Mouse (Mus musculus): ENCODE measurements around the gene Fam71e2. TPM values are rescaled to one million over a fixed set of nuclear protein-coding genes. Genes with fewer than 3 reads are reported as not detected.

Gene Fam71e2
- polyA plus RNA-seq, 1 experiment from 2014 or later = not detected

DNA sequence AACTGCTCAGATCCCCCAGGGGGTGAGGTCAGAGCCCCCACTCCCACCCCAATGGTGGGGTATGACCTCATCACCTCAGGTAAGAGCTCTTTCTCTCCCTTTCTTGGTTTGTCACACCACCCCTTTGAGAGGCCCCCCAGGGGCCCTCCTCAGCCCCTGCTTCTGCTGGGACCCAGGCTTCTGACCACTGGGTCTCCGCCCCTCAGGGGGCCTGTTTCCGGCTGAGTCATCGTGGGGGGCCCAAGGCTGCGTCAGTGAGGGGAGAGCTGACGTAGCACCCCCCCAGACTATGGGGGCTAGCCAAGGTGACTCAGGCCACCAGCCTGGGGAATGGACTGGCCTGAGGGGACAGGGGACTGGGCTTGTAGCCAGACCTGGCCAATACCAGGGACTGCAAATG lies 8.8 kb upstream of the Fam71e2 start:
- peak; percentile 15 for DNase-seq (ENCODE audit: low spot score)

DNA sequence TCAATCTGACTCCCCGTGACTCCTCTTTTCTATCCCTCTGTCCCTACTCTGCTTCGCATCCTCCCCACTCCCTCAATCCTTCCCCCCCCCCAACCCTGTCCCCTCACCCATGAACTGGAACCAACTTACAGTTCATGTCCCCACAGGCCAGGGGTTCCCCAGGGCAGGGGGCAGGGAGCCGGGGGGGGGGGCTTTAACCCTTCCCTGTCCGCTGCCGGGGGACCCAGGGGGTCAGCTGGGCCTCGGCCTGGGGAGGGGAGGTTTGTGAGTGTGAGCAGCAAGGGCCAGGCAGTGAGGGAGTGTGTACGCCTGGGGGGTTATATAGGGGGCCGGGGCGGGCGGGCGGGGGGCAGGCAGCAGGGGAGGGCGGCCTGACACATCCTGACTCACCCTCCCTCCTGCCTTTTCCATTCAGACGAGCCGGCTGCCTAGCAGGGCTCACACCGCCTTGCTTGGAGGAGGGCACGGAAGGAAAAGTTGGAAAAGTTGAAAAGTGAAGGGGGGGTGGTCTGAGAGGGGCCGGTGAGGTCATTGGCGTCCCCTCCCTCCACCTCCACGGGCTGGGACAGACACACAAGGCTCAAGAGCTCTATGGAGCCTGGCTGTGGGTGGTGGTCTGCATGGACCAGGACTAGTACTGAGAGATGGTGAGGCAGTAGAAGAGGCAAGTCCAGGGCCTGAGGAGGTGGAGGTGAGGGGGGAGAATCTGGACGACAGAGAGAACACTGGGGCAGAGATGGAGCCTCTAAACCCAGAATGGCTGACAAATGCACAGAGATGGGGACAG lies 6.9 kb upstream of the Fam71e2 start:
- no peak for DNase-seq (ENCODE audit: low spot score)

DNA sequence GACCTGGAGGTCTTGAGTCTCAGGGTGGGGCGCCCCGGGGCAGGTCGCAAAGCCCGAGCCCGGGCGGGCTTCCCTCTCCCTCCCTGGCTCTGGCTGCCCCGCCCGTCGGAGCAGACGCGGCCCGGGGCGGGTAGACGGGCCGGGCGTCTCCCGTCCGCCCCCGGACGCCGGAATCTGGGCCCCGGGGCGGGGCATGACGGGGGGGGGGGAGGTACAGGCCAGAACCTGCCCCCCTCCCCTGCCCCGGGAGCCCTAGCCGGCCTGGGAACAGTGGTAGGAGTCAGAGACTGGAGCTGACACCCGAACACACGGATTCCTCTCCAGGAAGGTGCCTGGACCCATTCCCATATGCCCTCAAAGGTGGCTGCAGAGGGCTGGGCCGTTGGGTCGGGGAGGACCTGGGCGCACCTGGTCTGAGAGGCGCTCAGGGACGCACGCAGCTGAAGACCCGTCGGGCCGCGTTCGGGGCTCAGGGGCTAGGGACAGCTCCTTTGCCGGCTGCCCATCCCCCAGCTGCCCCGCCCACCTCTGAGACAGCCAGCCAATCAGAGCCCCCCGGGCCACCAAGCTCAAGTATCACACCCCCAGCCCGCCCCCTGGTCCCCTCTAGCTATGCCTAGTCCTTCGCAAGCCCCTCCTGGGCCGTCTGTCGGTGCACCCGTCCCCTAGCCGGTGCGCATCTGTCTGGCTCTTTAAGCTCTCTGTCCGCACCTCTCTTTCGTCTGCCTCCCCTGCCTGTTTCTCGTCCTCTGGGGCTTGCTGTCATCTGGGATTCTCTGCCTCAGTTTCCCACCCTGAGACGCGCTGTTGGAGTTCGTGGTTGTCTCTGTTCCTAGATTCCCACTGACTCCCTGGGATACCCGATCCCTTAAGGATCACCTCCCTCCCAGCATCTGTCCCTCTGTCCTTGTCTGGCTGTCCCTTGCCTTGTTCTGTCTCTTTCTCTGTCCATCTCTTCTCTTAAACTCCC lies 6.0 kb upstream of the Fam71e2 start:
- peak; percentile 17 for DNase-seq (ENCODE audit: low spot score)

DNA sequence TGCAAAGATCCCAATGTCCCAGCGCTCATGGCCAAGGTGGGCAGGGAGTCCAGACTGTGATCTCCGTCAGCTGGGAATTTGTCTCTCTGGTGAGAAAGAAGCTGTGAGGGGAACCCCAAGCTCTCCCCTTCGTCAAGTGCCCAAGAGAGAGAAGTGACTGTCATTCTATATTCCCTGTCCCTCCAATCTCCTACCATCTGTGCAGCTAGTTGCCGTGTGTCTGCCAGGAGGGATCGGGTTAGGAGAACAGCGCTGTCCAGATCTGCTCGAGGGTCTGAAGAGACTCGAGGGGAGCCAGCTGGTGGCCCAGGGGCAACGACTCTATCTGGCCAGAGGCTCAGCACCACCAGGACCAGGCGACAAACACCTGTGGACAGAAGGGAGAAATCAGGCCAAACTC lies 5.0 kb upstream of the Fam71e2 start:
- no peak for DNase-seq (ENCODE audit: low spot score)

DNA sequence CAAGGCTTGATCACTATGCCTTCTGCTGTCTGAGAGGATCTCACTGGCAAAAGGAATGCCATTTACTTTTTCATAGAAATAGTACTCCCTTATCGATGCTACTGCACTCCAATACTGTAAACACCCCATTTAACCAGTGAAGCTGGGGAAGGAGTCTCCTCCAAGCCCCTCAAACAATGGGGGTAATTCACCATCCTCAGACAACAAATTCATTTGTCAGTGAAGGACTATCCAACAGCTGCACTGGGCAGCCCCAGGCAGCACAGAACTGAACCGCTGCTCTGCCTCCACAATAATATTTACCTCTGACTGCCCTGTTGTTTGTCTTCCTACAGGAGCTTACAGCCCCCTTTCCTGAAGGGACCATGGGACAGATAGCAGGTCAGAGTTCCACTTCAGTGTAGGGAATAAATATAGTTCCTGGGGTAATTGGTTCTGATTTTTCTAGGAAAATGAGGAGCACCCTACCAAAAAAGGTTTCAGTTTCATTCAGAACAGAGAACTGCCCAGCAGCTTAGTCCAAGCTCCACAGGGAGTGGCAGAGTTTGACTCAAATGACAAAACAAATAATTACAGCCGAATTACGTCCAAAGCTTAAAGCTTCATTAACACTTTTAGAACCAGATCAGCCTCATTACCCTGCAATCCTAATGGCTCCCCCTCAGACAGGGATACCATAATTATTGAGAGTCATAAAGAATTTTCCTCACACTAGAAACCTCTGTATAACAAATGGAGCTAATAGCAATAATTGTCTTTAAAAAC lies 6.0 kb downstream of the Fam71e2 start:
- no peak for DNase-seq (ENCODE audit: low spot score)

DNA sequence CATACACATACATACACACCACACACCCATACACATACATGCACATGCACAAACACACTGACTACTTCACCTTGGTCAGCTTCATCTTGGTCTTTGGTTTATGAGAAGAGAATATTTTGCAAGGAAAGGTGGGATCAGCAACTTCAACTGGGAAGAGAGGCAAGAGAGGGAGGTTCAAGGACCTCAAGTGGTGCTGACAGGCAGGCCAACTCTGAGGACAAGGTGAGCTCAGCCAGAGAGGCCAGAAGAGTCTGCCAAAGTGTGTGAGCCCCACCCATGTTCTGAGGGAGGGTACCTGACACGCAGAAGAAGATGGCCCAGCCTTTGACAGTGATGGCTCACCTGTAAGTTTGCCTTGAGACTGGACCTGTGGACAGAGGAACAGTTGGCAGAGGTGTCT lies 11.4 kb downstream of the Fam71e2 start:
- DNase-seq (ENCODE audit: low spot score) = no peak

DNA sequence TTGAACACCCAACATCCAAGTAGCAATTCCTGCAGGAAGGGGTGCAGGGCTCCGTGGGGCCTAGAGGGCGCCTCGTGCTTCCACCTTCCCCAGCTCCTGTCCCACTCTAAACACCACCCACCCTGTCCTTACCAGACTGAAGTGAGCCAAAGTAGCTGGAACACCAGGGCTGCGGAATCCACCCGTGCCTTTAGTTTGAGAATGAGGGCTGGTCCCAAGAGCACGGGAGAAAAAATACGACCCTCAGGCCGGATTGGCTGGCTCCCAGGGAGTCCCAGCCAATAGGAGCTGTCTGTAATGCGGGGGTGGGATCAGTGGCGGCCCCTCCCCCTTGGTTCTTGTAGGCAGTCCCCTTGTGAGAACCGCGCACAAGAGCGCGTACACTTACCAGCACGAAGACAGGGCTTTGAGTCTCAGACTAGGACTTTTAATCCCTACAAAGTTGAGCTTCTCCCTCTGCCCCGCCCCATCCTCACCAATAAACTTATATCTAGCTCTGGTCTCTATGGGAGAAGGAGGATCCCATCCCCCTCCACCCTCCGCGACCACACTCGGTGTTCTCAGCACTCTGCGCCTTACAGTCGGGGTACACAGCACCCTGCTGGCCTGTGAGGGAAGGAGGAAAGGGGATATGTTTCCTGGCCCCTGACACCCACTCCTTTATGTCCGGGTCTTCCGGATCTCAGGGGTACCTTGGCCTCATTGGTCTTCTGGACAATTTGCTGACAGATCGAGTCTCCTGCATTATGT lies 18.1 kb downstream of the Fam71e2 start, which contains the start of gene Cox6b2:
TSS of gene Cox6b2 (minus strand) at position 274 of the 750 bp plus-strand sequence.
- peak; percentile 92 for DNase-seq (ENCODE audit: low spot score)

DNA sequence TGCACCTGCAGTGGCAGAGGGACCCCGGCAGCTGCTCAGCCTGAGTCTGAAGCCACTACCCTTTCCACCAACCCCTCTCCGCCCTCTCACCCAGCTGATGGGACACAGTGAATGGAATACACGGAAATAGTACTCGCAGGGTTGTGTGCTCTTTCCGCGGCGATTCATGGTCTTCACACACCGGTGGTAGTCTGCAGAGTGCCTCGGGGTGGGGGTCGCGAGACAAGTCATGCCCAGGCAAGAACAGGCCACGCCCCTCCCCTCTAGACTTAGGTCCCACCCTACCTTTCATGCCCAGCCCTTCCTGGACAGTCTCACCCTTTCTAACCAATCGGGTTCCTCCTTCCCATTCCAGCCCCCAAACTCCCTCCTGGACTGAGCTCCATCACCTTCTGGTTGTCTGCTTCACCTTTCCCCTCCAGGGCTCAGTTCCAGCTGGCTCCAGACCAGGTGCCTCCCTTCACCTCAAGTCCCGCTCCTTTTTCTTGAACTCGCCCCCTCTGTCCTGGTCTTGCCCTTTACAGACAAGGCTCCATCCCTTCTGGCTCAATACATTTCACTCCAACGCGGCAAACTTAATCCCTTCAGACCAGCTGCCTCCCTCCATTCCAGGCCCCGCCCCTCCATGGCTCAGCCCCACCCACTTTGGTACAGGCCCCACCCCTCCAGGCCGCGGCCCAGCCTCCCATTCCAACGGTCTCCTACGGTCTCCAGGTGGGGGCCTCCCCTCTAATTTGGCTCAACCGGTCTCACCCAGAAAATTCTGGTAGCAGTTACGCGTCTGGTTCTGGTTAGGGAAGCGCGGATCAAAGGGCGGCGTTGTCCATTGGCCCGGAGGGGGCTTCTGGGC lies 18.9 kb downstream of the Fam71e2 start:
- peak; percentile 30 for DNase-seq (ENCODE audit: low spot score)

DNA sequence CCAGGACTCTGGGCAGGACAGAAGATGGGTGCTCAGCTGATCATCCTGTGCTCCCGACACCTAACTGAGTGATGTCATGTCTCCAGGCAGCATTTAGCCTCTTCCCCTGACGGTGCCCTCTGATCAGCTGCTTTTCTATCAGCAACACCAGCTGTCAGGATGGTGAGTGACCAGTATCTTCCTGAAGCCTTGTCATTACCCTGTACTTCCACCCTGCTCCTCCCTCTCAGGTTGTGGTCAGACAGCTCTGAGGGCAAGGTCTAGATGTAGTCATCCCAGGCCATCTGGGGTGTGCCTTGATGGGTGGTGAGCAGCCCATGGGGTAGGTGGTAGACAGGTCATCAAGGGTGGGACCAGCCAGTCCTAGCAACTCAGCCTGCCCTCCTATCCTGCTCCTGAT lies 21.9 kb downstream of the Fam71e2 start:
- no peak for DNase-seq (ENCODE audit: low spot score)

DNA sequence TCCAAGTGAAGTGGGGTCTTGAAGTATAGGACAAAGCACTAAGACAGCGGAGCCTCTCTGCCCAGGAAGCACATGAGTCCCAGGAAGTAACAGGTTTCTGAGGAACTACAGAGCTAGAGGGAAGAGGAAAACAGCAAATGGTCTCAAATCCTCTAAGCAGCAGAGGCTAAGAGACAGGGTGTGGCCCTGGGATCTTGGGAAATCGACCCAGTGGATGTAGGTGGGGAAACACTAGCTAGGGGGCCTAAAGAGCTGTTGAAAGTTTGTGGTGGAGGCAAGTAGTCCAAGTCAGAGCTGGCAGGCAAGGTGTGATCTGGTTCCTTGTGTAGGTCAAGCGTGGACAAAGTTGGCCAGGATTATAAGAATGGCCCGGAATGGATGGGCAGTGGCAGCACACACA lies 22.8 kb downstream of the Fam71e2 start:
- DNase-seq (ENCODE audit: low spot score) = no peak

DNA sequence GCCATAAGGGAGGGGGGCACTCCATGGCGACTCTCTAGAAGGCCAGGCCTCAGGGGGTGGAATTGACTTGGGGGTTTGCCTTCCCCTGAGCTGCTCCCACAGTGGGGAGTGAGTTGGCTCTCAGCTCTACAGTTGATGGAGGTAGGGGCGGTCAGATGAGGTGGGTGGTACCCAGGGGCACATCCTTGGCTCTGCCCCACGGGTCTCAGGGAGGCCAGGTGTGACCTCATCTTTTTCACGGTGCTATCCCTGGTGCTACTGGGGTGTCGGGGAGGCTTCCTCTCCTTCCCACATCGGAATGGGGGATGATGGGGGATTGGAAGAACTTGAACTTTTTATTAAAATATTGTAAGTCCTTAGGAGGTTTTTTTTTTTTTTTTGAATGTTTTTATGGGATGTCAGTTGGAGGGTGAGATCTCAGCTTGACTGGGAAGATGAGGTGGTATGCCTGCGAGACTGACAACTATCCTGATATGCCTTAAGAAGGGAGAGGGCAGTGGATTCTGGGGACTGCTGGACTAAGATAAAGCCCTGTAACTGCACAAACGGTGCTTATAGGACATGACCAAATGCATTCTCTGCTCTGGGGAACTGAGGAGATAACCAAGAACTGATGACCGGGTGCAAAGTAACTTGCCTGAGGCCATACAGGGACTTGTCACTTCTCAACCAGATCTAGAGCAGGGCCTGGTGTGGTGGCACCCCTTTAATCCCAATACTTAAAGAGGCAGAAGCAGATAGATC lies 23.8 kb downstream of the Fam71e2 start:
- DNase-seq (ENCODE audit: low spot score) = no peak

DNA sequence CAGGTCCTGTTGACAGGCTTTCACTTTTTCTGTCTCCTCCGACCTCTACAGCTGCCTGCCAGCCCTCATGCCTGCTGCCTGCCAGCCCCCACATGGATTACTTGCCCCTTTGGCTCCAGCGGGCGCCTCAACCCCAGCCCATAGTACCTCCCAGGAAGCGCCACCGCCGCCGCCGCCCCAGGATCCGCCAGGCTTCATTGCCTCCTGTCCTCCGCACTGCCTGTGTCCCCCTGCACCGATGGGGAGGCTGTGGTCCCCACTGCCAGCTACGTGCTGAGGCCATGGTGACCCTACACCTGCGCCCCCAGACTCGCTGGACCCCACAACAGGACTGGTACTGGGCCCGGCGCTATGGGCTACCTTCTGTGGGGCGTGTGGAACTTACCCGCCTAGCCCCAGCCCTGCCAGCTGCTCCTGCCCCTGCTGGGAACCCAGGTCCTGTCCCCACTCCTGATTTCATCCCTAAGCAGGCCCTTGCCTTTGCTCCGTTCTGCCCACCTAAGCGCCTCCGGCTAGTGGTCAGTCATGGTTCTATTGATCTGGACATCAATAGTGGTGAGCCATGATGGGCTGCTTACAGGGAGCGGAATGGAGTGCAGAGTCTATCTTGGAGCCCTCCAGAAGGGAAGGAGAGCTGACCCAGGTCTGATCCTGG lies 24.6 kb downstream of the Fam71e2 start:
- DNase-seq (ENCODE audit: low spot score) = no peak

DNA sequence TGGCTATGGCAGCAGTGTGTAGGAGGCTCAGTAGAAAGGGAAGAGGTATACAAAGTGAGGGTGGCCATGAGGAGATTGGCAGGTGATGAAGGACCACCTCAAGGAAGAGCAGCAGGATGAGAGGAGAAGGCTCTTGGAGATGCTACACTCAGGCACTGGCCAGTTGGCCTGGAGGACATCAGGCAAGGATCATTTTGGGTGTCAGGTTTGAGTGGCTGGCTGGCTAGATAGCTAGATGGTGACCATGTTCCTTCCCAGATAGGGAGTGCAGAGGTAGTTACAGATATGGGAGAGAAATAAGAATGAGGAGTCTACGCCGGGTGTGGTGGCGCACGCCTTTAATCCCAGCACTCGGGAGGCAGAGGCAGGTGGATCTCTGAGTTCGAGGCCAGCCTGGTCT lies 26.2 kb downstream of the Fam71e2 start:
- no peak for DNase-seq (ENCODE audit: low spot score)

DNA sequence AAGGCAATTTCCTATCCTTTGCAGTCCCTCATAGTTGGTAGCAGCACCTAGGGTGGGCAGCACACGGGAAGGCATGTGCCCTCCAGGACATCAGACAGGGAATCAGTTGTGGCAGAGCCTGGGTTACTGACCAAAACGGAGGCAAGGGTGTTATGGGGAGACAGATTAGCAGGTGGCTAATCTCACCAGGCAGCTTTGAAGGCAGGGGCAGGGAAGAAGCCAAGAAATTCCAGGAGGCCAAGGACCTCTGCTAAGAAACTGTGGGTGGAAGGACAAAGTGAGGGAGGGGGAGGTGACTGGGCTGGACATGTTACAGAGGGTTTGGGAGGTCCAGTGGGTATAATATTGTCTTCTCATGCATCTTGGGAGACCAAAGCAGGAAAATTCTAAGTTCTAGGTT lies 27.7 kb downstream of the Fam71e2 start:
- DNase-seq (ENCODE audit: low spot score) = no peak

DNA sequence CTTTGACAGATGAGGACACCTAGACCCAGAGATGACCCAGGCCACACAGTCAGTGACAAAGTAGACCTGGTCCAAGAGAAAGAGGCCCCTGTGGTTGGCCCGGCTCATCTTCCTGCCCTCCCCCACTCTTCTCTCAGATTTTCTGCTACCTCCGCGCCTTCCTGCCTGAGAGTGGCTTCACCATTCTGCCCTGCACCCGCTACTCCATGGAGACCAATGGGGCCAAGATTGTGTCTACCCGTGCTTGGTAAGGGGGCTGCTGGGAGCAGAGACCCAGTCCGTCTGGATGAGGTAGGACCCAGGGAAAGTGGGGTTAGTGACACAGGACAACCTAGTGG lies 28.7 kb downstream of the Fam71e2 start:
- DNase-seq (ENCODE audit: low spot score) = no peak

DNA sequence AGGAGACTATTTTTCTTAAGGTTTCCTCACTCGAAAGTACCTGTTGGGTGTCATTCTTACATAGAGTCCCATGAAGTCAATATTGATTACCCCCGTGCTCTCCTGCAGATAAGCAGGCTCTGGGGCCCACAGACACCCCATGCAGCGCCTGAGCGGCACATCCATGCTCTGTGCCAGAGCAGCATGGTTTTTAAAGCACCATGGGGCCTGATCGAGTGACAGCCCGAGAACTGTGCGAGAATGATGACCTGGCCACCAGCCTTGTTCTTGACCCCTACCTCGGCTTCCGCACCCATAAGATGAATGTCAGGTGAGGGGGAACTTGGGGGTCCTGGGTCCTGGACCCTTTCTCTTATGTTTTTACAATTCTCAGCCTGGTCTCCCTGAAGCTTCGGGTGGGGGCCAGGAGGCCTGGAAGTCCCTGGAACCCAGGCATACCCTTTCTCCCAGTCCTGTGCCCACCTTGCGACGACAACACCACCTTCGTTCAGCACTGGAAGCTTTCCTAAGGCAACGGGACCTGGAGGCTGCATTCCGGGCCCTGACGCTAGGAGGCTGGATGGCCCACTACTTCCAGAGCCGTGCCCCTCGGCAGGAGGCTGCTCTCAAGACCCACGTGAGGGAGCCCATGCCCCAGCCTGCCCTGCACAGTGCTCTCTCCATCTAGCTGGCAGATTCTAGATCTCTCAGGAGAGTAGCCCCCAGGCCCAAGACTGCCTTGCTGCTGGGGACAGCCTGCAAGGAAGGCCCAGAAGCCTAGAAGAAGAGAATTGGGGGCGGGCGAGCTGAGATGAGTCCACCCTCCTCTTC lies 29.2 kb downstream of the Fam71e2 start:
- DNase-seq (ENCODE audit: low spot score) = no peak

DNA sequence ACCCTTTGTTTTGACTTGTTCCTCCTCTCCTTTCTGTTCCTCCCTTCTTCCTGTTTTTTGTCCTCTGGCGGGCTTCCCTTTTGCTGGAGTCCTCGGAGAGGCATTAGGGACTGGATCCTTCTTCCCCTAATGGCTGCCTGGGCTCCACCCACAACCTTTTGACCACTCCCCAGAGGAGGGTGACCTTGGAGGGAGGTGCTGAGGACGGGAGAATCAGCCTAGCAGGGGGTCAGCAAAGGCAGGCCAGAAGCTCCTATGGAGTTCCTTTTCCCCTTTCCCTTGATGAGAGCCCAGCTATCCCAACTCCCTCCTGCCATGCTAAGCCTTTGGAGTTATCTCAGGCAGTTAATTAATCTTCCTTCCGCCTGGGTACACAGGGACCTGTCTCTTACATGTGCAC lies 30.0 kb downstream of the Fam71e2 start:
- no peak for DNase-seq (ENCODE audit: low spot score)

DNA sequence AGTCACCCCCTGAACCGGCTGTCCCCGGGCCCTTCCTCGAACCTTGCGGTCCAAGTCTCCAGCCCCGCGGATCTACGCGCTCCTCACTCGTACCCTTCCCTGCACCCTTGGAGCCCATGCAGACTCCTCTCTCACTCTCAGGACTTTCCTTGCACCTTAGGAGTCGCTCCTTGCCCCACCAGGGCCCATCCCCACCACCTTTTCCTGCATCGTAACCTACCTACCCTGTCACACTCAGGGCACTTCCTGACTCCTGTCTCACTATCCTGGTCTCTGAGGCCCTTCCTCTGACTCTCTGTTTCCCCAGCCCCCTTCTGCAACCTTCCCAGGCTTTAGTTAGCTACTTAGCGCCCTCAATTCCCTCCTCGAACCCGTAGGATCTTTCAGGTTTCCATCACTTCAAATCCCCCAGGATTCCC lies 30.8 kb downstream of the Fam71e2 start:
- DNase-seq (ENCODE audit: low spot score) = no peak

All from thymus, postnatal 0 days (tissue).